Mouse (Mus musculus) lung, adult 2 months (tissue): ENCODE data around the gene Meiob. TPM values are rescaled to one million over a fixed set of nuclear protein-coding genes. Genes with fewer than 3 reads are reported as not detected.

Source experiments
- DNase-seq: peaks from one replicate; pipeline ENCODE4 v3.0.0; 2022
- H3K4me1 ChIP-seq: fragments of 200-500 bp; 2 replicates; pipeline ENCODE4 v1.6.1; 2011; ENCODE audit warnings: low read length; ENCODE audit not compliant: control insufficient read depth, insufficient read depth
- H3K4me3 ChIP-seq: fragments of 200-500 bp; replicated peaks from 2 replicates; pipeline ENCODE3; 2011; ENCODE audit warnings: low read depth, mild to moderate bottlenecking, control low read depth, low read length; ENCODE audit errors: extremely low read depth
- CTCF ChIP-seq: fragments of 200-500 bp; IDR thresholded peaks from 2 replicates; pipeline ENCODE4 v1.5.1; 2011; ENCODE audit warnings: mild to moderate bottlenecking, low read length, control low read depth; ENCODE audit not compliant: insufficient read depth
- POLR2A ChIP-seq: fragments of 200-500 bp; IDR thresholded peaks from 2 replicates; pipeline ENCODE4 v1.6.1; 2011; ENCODE audit warnings: low read depth, mild to moderate bottlenecking, control low read depth, low read length, borderline replicate concordance; ENCODE audit errors: extremely low read depth
- WGBS: fragments of 180-500 bp; shearing (Covaris S2); methylation state at CpG from one replicate; pipeline ENCODE4 v1.1.7; 2018; 5-methylcytosine and 5-hydroxymethylcytosine counted together
- polyA plus RNA-seq: library from polyadenylated mRNA; depleted of rRNA; stranded (reverse); fragments of >200 nt; gene quantifications from 2 replicates; pipeline ENCODE4 v1.2.3, GENCODE M21; 2012; rRNA removed

The Meiob gene
- polyA plus RNA-seq, 1 experiment = not detected

DNA sequence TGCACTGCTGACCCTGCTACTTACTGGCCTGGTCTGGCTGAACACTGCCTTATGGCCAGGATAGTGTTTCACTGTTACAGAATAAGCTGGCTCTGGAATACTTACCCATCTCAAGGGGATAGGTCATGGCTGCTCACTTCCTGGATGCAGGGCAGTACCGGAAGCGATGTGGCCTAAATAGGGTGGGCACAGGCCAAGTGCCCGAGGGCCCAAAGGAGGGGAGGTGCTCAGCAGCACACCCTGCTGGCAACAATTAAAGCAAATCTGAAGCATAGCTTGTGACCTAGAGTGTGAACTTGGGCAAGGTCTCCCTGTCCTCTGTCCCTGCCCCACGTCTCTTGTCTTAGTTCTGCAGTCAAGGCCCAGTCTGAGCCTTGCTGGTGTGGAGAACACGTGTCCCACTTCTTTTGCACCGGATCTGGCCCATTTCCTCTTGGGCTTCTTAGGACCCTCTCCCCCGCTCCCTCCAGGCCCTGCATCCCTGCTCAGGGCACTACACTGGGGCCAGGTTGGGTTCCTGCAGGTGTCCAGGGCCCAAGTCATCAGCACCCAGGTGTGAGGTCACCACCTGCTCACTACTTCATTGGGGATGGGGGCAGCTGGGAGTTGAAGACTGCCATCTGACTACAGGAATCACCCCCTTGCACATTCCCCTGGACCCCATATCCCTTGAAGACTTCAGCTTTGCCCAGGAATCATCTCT is 77.8 kb downstream of the Meiob start:
- H3K4me3 ChIP-seq = no peak overlapping the region
- WGBS = 45% methylated on average over 7 of the region's 7 CpGs
- no peak for DNase-seq

GRCm38 (mm10) chr17:24884391-24884790 is 80.3 kb downstream of the Meiob start:
- 80% methylated on average over 6 of the region's 6 CpGs for WGBS
- no peak overlapping the region for H3K4me3 ChIP-seq
- peaks cover 9% of the 10 kb centered on the region; the same call in 1 of the 2 replicates for H3K4me1 ChIP-seq
- DNase-seq = no peak
- no peak for TF ChIP-seq CTCF
- TF ChIP-seq POLR2A = no peak

More for the DNA sequence above, 77.8 kb downstream of the Meiob start:
- TF ChIP-seq POLR2A (no peak), CTCF (peak; percentile 61)
- peaks cover 6% of the 10 kb centered on the region; the same call in 1 of the 2 replicates for H3K4me1 ChIP-seq

GRCm38 (mm10) chr17:24885356-24886133 is 81.5 kb downstream of the Meiob start:
- Histone ChIP-seq H3K4me3 (peak overlapping the region; percentile 99), H3K4me1 (peaks cover 9% of the 10 kb centered on the region; the same call in 1 of the 2 replicates)
- WGBS = 20% methylated on average over 22 of the region's 22 CpGs
- DNase-seq = no peak
- no peak for TF ChIP-seq CTCF
- no peak for TF ChIP-seq POLR2A

GRCm38 (mm10) chr17:24886134-24886931 is 82.2 kb downstream of the Meiob start, which contains the start of the genes Nubp2 and Spsb3:
Nubp2 (minus strand) TSS chr17:24886349.
Spsb3 (plus strand) TSS chr17:24886643.
- peak within 1 kb of the TSS; percentile 99 for H3K4me3 ChIP-seq
- peaks cover 9% of the 10 kb centered on the region; the same call in 1 of the 2 replicates for H3K4me1 ChIP-seq
- peak; percentile 95 for DNase-seq
- TF ChIP-seq CTCF = no peak
- peak; percentile 90 for TF ChIP-seq POLR2A
- under 1% methylated on average over 69 of the region's 69 CpGs for WGBS

GRCm38 (mm10) chr17:24886932-24887271 is 82.8 kb downstream of the Meiob start:
- WGBS = 1% methylated on average over 18 of the region's 18 CpGs
- Histone ChIP-seq H3K4me3 (peak overlapping the region; percentile 63), H3K4me1 (peaks cover 9% of the 10 kb centered on the region; the same call in 1 of the 2 replicates)
- no peak for TF ChIP-seq POLR2A
- TF ChIP-seq CTCF = no peak
- DNase-seq = no peak

DNA sequence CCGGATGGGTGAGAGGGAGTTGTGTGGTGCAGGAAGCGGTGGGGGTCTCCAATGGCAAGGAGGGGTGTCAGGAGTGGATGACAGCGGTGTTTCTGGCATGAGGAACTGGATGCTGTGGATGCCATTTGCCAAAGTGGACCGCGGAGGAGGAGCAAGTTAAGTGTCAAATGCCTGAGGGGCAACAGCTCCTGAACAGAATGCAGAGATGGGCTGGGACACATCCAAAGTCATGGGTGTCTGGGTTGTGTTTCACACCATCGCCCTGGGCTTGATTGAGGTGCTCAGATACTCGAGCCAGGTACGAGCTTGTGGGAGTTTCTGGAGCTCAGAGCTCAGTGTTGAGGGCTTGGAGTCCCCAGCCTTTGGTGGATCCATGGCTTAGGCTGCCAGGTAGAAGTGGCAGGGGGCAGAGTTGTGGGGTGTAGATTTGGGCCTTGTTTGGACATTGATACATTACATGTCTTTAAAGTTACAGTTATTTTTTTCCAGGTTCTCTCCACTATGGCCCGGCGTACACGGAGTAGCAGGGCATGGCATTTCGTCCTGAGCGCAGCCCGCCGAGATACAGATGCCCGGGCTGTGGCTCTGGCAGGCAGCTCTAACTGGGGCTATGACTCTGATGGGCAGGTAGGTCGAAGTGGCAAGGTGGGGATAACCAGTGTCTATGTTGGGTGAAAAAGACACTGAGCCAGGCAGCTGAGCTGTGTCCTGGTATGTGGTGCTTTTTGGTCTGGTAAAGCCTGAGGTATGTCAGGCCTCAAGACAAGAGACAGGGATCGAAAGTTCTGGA is 83.4 kb downstream of the Meiob start:
- TF ChIP-seq CTCF = no peak
- TF ChIP-seq POLR2A = peak; percentile 13; the same call in 1 of the 2 replicates
- H3K4me3 ChIP-seq = peak overlapping the region; percentile 63
- WGBS = 56% methylated on average over 18 of the region's 18 CpGs
- peaks cover 9% of the 10 kb centered on the region; the same call in 1 of the 2 replicates for H3K4me1 ChIP-seq
- no peak for DNase-seq

DNA sequence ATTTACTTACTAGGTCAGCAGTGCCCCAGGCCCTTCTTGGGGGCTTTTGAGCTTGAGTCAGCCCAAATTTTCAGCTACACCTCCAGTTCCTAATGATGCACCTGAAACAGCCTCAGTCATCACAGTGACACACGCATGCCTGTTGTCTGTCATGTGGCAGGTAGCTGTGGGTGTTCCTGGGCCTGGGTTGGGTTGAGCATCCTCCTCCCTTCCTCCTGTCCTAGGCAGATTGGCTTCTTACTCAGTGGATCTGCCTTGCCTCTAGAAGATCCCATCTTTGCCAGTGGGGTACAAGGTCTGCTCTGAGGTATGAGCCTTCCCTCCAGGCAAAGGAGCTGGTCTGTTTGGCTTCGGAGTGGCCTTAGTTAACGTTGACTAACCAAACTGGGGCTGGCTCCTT is 84.8 kb downstream of the Meiob start:
- Histone ChIP-seq H3K4me3 (no peak overlapping the region), H3K4me1 (peaks cover 9% of the 10 kb centered on the region; the same call in 1 of the 2 replicates)
- no peak for DNase-seq
- TF ChIP-seq CTCF (no peak), POLR2A (peak; percentile 38; the same call in 1 of the 2 replicates)
- 83% methylated on average over 3 of the region's 3 CpGs for WGBS

Other genes with a start within 250 kb of the Meiob start
- 220 and 230 TPM in 2 replicates for gene Tsc2, start 171.7 kb upstream of the Meiob start, polyA plus RNA-seq
- gene Nthl1, start 171.6 kb upstream of the Meiob start, polyA plus RNA-seq = 18.8 and 19.3 TPM in 2 replicates
- 507 and 712 TPM in 2 replicates for gene Slc9a3r2, start 154.0 kb upstream of the Meiob start, polyA plus RNA-seq
- 77.9 and 131 TPM in 2 replicates for gene Npw, start 145.8 kb upstream of the Meiob start, polyA plus RNA-seq
- gene Zfp598, start 134.6 kb upstream of the Meiob start, polyA plus RNA-seq = 89.7 and 89.8 TPM in 2 replicates
- 0.46 and 0.62 TPM in 2 replicates for gene Syngr3, start 114.3 kb upstream of the Meiob start, polyA plus RNA-seq
- gene Gfer, start 108.1 kb upstream of the Meiob start, polyA plus RNA-seq = 13.7 and 20.3 TPM in 2 replicates
- gene Noxo1, start 108.1 kb upstream of the Meiob start, polyA plus RNA-seq = 13.2 and 14.2 TPM in 2 replicates
- 45.4 and 60.7 TPM in 2 replicates for gene Tbl3, start 96.6 kb upstream of the Meiob start, polyA plus RNA-seq
- 0.29 and 0.57 TPM in 2 replicates for gene Rnf151, start 86.2 kb upstream of the Meiob start, polyA plus RNA-seq
- gene Rps2, start 86.2 kb upstream of the Meiob start, polyA plus RNA-seq = 1,603 and 2,135 TPM in 2 replicates
- 174 and 218 TPM in 2 replicates for gene Ndufb10, start 79.8 kb upstream of the Meiob start, polyA plus RNA-seq
- 0.26 and 6.4 TPM in 2 replicates for gene Rpl3l, start 76.5 kb upstream of the Meiob start, polyA plus RNA-seq
- gene Msrb1, start 67.6 kb upstream of the Meiob start, polyA plus RNA-seq = 84.4 and 103 TPM in 2 replicates
- gene Hs3st6, start 51.3 kb upstream of the Meiob start, polyA plus RNA-seq = 6.4 and 8.9 TPM in 2 replicates
- gene Hagh, start 35.9 kb downstream of the Meiob start, polyA plus RNA-seq = 56.1 and 83.4 TPM in 2 replicates
- gene Fahd1, start 46.1 kb downstream of the Meiob start, polyA plus RNA-seq = 6.4 and 7.8 TPM in 2 replicates
- 3.0 and 3.9 TPM in 2 replicates for gene Igfals, start 61.7 kb downstream of the Meiob start, polyA plus RNA-seq
- 23.6 and 36.7 TPM in 2 replicates for gene Nubp2, start 82.1 kb downstream of the Meiob start, polyA plus RNA-seq
- 76.4 and 85.4 TPM in 2 replicates for gene Spsb3, start 82.4 kb downstream of the Meiob start, polyA plus RNA-seq
- 41.1 and 48.0 TPM in 2 replicates for gene Eme2, start 90.8 kb downstream of the Meiob start, polyA plus RNA-seq
- gene Mrps34, start 90.8 kb downstream of the Meiob start, polyA plus RNA-seq = 100 and 115 TPM in 2 replicates
- 55.8 and 69.4 TPM in 2 replicates for gene Nme3, start 92.2 kb downstream of the Meiob start, polyA plus RNA-seq
- gene Mapk8ip3, start 132.7 kb downstream of the Meiob start, polyA plus RNA-seq = 110 and 119 TPM in 2 replicates
- 6.1 and 10.2 TPM in 2 replicates for gene Jpt2, start 156.4 kb downstream of the Meiob start, polyA plus RNA-seq
- 16.4 and 18.0 TPM in 2 replicates for gene Cramp1l, start 211.5 kb downstream of the Meiob start, polyA plus RNA-seq
- gene Ift140, start 211.8 kb downstream of the Meiob start, polyA plus RNA-seq = 9.1 and 11.1 TPM in 2 replicates